Mouse (Mus musculus) central nervous system, embryonic 11.5 days (tissue): ENCODE results near the gene Gata5. TPM values are rescaled to one million over a fixed set of nuclear protein-coding genes. Genes with fewer than 3 reads are reported as not detected.

Source experiments
- polyA plus RNA-seq: library from polyadenylated mRNA; depleted of rRNA; stranded (reverse); fragments of >200 nt; gene quantifications from 2 replicates; pipeline ENCODE4 v1.2.3, GENCODE M21; 2012; rRNA removed

Gene Gata5
- polyA plus RNA-seq, result 0.47 and 1.9 TPM in 2 replicates

GRCm38 (mm10) chr2:180334551-180334986 lies at the start of gene Gata5:
TSS of gene Gata5 (minus strand) at chr2:180334699.

GRCm38 (mm10) chr2:180289440-180290108 lies 44.9 kb downstream of the Gata5 start, which contains the start of gene Rbbp8nl:
TSS of gene Rbbp8nl (minus strand) at chr2:180289879.

Other genes with a start within 250 kb of the Gata5 start
- gene Hrh3, start 230.2 kb downstream of the Gata5 start, polyA plus RNA-seq, result 6.2 TPM in 2 replicates
- 23.3 and 24.7 TPM in 2 replicates for gene Osbpl2, start 215.4 kb downstream of the Gata5 start, polyA plus RNA-seq
- 91.3 and 116 TPM in 2 replicates for gene Adrm1, start 163.2 kb downstream of the Gata5 start, polyA plus RNA-seq
- gene Lama5, start 108.8 kb downstream of the Gata5 start, polyA plus RNA-seq, result 5.6 and 16.0 TPM in 2 replicates
- gene Rps21, start 77.3 kb downstream of the Gata5 start, polyA plus RNA-seq, result 1,280 and 3,511 TPM in 2 replicates
- 19.3 and 32.7 TPM in 2 replicates for gene Cables2, start 61.2 kb downstream of the Gata5 start, polyA plus RNA-seq
- gene Rbbp8nl, start 44.8 kb downstream of the Gata5 start, polyA plus RNA-seq, result 0.13 and 0.19 TPM in 2 replicates
- 3.9 and 4.9 TPM in 2 replicates for gene Slco4a1, start 121.5 kb upstream of the Gata5 start, polyA plus RNA-seq
- 0.12 and 0.67 TPM in 2 replicates for gene Ntsr1, start 165.3 kb upstream of the Gata5 start, polyA plus RNA-seq
- 52.6 and 61.4 TPM in 2 replicates for gene Mrgbp, start 246.6 kb upstream of the Gata5 start, polyA plus RNA-seq